Mouse (Mus musculus) kidney, adult 2 months (tissue): ENCODE results near the gene Slc4a5.

Source experiments
- CTCF ChIP-seq: fragments of 200-500 bp; conservative IDR thresholded peaks from 2 replicates; pipeline ENCODE4 v1.5.1; 2011; ENCODE audit warnings: low read depth, mild to moderate bottlenecking, control low read depth, low read length, moderate library complexity, mixed read lengths; ENCODE audit not compliant: insufficient read depth, insufficient read length
- POLR2A ChIP-seq: fragments of 200-500 bp; IDR thresholded peaks from one replicate; pipeline ENCODE4 v1.6.1; 2011; ENCODE audit warnings: low read depth, low read length, control low read depth

DNA sequence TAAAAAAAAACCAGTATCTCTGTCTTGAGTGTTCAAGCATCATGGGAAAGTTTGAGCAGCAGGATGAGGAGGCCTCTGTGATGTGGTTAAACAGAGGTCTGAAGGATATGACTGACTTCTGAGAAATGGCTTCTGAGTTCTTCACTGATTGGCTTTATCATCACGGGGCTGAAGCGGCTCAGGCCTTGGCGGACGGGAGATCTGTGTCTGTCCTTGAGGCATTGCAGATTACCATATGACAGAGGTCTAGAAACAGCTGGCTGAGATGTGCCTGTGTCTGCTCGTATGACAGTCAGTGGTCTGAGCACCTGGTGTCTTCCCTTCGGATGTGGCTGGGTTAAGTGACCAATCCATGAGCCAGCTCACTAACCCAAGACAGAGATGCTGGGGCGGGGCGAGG is 92.9 kb downstream of the Slc4a5 start:
- TF ChIP-seq CTCF (no peak), POLR2A (no peak)
